Mouse (Mus musculus) thymus, adult 2 months (tissue): ENCODE measurements around the gene Gm42906.

Experiments used
- CTCF ChIP-seq: fragments of 200-500 bp; IDR thresholded peaks from 2 replicates; pipeline ENCODE4 v1.5.1; 2012; ENCODE audit warnings: mild to moderate bottlenecking, control low read depth, low read length, moderate library complexity, borderline replicate concordance; ENCODE audit not compliant: control insufficient read depth, poor library complexity, insufficient read depth; ENCODE audit errors: extremely low read depth
- POLR2A ChIP-seq: fragments of 200-500 bp; IDR thresholded peaks from 2 replicates; pipeline ENCODE4 v1.6.1; 2012; ENCODE audit warnings: mild to moderate bottlenecking, low read length, control low read depth, moderate library complexity; ENCODE audit not compliant: control insufficient read depth, poor library complexity, insufficient read depth; ENCODE audit errors: extremely low read depth

DNA sequence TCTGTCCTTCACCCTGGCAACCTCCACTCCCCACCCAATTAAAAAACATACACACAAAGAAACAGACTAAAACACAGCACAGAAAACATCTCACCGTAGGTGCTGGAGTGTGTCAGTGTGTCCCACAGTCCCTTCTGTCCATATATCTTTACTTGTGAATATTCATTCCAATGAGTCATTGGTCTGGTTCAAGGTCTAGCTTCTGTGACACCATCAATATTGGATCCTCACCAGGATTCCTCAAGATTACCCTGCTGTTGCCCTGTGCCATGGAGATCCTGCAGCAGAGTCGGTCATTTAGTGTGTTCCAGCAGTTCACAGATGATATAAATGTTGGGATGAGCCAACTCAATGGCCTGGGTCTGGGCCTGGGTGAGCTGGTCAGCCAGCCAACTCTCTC, 152.0 kb downstream of the Gm42906 start:
- TF ChIP-seq CTCF (no peak), POLR2A (no peak)
